33 mouse cellular contexts compared by ENCODE assay signal in genomic region chr14:12299654-12300053, GRCm38 (mm10). TPM values are rescaled to one million over a fixed set of nuclear protein-coding genes. Genes with fewer than 3 reads are reported as not detected.
DNase-seq lines count a peak whose midpoint lies in the region; ATAC-seq and TF ChIP-seq lines count a peak whose summit lies in the region.
"Had no signal": no experiment of that assay in that cellular context is flagged by ENCODE, and none has a peak within 500 bp of the region (broad histone marks: within the 10 kb centered on the region; RNA-seq: fewer than 3 reads in every experiment).

No protein-coding gene starts in this region.

- peak; percentile 65 for ATAC-seq in forebrain, embryonic 11.5 days (replicated peaks; ENCODE audit: low FRiP score)
- no peak for ATAC-seq in forebrain, embryonic 16.5 days
- ATAC-seq in midbrain, embryonic 12.5 days (ENCODE audit: low FRiP score, low read depth): peak; percentile 69; the same call in 1 of the 2 replicates
- ATAC-seq in cerebellum, adult (ENCODE audit: insufficient number of reproducible peaks, low FRiP score, low TSS enrichment): no peak
- ATAC-seq: CD4-positive, CD25-positive, alpha-beta regulatory T cell, adult 4 months; intestine, postnatal 0 days; liver, embryonic 12.5 days; liver, postnatal 0 days had no signal

- H3K4me2 ChIP-seq in forebrain, embryonic 11.5 days (ENCODE audit: low read depth, low read length, severe bottlenecking): no peak overlapping the region
- no peak overlapping the region for H3K4me2 ChIP-seq in forebrain, embryonic 16.5 days (ENCODE audit: low read length)
- no peak overlapping the region for H3K4me2 ChIP-seq in midbrain, embryonic 12.5 days (replicated peaks)
- H3K4me2 ChIP-seq: hindbrain, embryonic 13.5 days; liver, embryonic 12.5 days; neural tube, embryonic 13.5 days had no signal

- H3K4me1 ChIP-seq in forebrain, embryonic 11.5 days (replicated peaks; ENCODE audit: control insufficient read depth, insufficient read depth, low read length): peaks cover 3% of the 10 kb centered on the region; the same call in 1 of the 2 replicates
- peaks cover 6% of the 10 kb centered on the region for H3K4me1 ChIP-seq in forebrain, embryonic 16.5 days (replicated peaks; ENCODE audit: control insufficient read depth, insufficient read depth, low read length)
- H3K4me1 ChIP-seq in midbrain, embryonic 12.5 days: peaks cover 6% of the 10 kb centered on the region
- H3K4me1 ChIP-seq in midbrain, embryonic 10.5 days: peaks cover 9% of the 10 kb centered on the region
- H3K4me1 ChIP-seq: heart, embryonic 10.5 days; hindbrain, embryonic 13.5 days; liver, embryonic 12.5 days; neural tube, embryonic 13.5 days had no signal

- H3K27ac ChIP-seq in forebrain, embryonic 11.5 days (ENCODE audit: low read depth, low read length): no peak overlapping the region
- no peak overlapping the region for H3K27ac ChIP-seq in forebrain, embryonic 16.5 days (ENCODE audit: low read length)
- H3K27ac ChIP-seq in midbrain, embryonic 12.5 days (replicated peaks): no peak overlapping the region
- no peak overlapping the region for H3K27ac ChIP-seq in midbrain, embryonic 10.5 days (replicated peaks)
- H3K27ac ChIP-seq: heart, embryonic 10.5 days; hindbrain, embryonic 13.5 days; liver, embryonic 12.5 days; neural tube, embryonic 13.5 days had no signal

- H3K9me3 ChIP-seq in forebrain, embryonic 11.5 days (ENCODE audit: control insufficient read depth, low read length): no peaks in the 10 kb centered on the region
- no peaks in the 10 kb centered on the region for H3K9me3 ChIP-seq in forebrain, embryonic 16.5 days (ENCODE audit: control insufficient read depth, low read length)
- H3K9me3 ChIP-seq in midbrain, embryonic 12.5 days: no peaks in the 10 kb centered on the region
- H3K9me3 ChIP-seq in midbrain, embryonic 10.5 days (replicated peaks): no peaks in the 10 kb centered on the region
- H3K9me3 ChIP-seq: heart, embryonic 10.5 days; hindbrain, embryonic 13.5 days; liver, embryonic 12.5 days; megakaryocyte, embryonic 14.5 days; neural tube, embryonic 13.5 days had no signal

- no peak for TF ChIP-seq POLR2A in brain, embryonic 14.5 days (IDR thresholded peaks at IDR 0.05; ENCODE audit: borderline replicate concordance, extremely low read depth, insufficient read depth, insufficient read length, poor library complexity, severe bottlenecking)

- no peaks in the 10 kb centered on the region for H3K27me3 ChIP-seq in forebrain, embryonic 11.5 days (ENCODE audit: control insufficient read depth, insufficient read depth, low read length)
- no peaks in the 10 kb centered on the region for H3K27me3 ChIP-seq in forebrain, embryonic 16.5 days (replicated peaks; ENCODE audit: control insufficient read depth, insufficient read depth, low read length)
- no peaks in the 10 kb centered on the region for H3K27me3 ChIP-seq in midbrain, embryonic 12.5 days
- no peaks in the 10 kb centered on the region for H3K27me3 ChIP-seq in midbrain, embryonic 10.5 days (ENCODE audit: low read depth, poor library complexity, severe bottlenecking)
- H3K27me3 ChIP-seq: hindbrain, embryonic 13.5 days; liver, embryonic 12.5 days; megakaryocyte, embryonic 14.5 days; neural tube, embryonic 13.5 days had no signal

- no peak overlapping the region for H3K9ac ChIP-seq in forebrain, embryonic 11.5 days (ENCODE audit: low read length)
- no peak overlapping the region for H3K9ac ChIP-seq in forebrain, embryonic 16.5 days (replicated peaks; ENCODE audit: low read depth, low read length)
- H3K9ac ChIP-seq in midbrain, embryonic 12.5 days (replicated peaks): no peak overlapping the region
- H3K9ac ChIP-seq: hindbrain, embryonic 13.5 days; liver, embryonic 12.5 days; liver, postnatal 0 days; neural tube, embryonic 13.5 days had no signal

- 20% methylated on average over 6 of the region's 6 CpGs for WGBS in forebrain, embryonic 11.5 days
- 24% methylated on average over 6 of the region's 6 CpGs for WGBS in forebrain, embryonic 16.5 days
- WGBS in midbrain, embryonic 12.5 days: 43% methylated on average over 6 of the region's 6 CpGs
- 46% methylated on average over 6 of the region's 6 CpGs for WGBS in midbrain, embryonic 10.5 days

- no peak for TF ChIP-seq CTCF in brain, embryonic 14.5 days (IDR thresholded peaks at IDR 0.05; ENCODE audit: borderline replicate concordance, extremely low read depth, insufficient read depth, insufficient read length)

- DNase-seq in forebrain, embryonic 11.5 days (ENCODE audit: low spot score): peak; percentile 60
- DNase-seq in midbrain, embryonic 10.5 days (ENCODE audit: low spot score): no peak
- DNase-seq in brain, embryonic 14.5 days (ENCODE audit: low read depth): peak; percentile 72
- DNase-seq in cerebellum, postnatal 14 days: no peak
- DNase-seq: adrenal gland, adult 8-10 months; cerebellum, adult 11-12 months; gastrocnemius, postnatal 14 days; heart, postnatal 36 days; kidney, adult 9 months; kidney, postnatal 10 days; layer of hippocampus, postnatal 36 days; left cerebral cortex, postnatal 4 days; liver, postnatal 0 days; lung, postnatal 4 days; right cerebral cortex, postnatal 25 days; spleen, adult 18-20 months; thymus, postnatal 14 days had no signal

- H3K36me3 ChIP-seq in forebrain, embryonic 11.5 days (ENCODE audit: control insufficient read depth, insufficient read depth, low read length): no peaks in the 10 kb centered on the region
- no peaks in the 10 kb centered on the region for H3K36me3 ChIP-seq in forebrain, embryonic 16.5 days (ENCODE audit: control insufficient read depth, insufficient read depth)
- H3K36me3 ChIP-seq in midbrain, embryonic 12.5 days: no peaks in the 10 kb centered on the region
- H3K36me3 ChIP-seq in midbrain, embryonic 10.5 days: no peaks in the 10 kb centered on the region

- H3K4me3 ChIP-seq in forebrain, embryonic 11.5 days (ENCODE audit: low read depth, low read length): no peak overlapping the region
- no peak overlapping the region for H3K4me3 ChIP-seq in forebrain, embryonic 16.5 days (replicated peaks; ENCODE audit: low read length)
- H3K4me3 ChIP-seq in midbrain, embryonic 12.5 days: no peak overlapping the region
- no peak overlapping the region for H3K4me3 ChIP-seq in midbrain, embryonic 10.5 days
- H3K4me3 ChIP-seq: erythroblast, embryonic 14.5 days; heart, embryonic 10.5 days; hindbrain, embryonic 13.5 days; liver, embryonic 12.5 days; megakaryocyte, embryonic 14.5 days; neural tube, embryonic 13.5 days had no signal

RNA-seq across cellular contexts. Expression of gene 3830406C13Rik, which starts 15.7 kb away (rescaled TPM):
- 30.0 and 35.2 TPM in 2 replicates for polyA plus RNA-seq in forebrain, embryonic 11.5 days (2014; fragmentation: Nextera tagmentation; extraction: Ambion mirVana)
- 46.6 and 50.5 TPM in 2 replicates for polyA plus RNA-seq in forebrain, embryonic 16.5 days (2015; fragmentation: Nextera tagmentation; extraction: Ambion mirVana)
- polyA plus RNA-seq in midbrain, embryonic 12.5 days (2016; fragmentation: Nextera tagmentation; extraction: Ambion mirVana): 27.9 and 29.7 TPM in 2 replicates
- 25.1 and 25.5 TPM in 2 replicates for polyA plus RNA-seq in midbrain, embryonic 10.5 days (2016; fragmentation: Nextera tagmentation; extraction: Ambion mirVana)
- polyA plus RNA-seq in brain, embryonic 14.5 days (2012; rRNA removed): 17.2 and 20.8 TPM in 2 replicates

RNA-seq across cellular contexts. Expression of gene Gm49355, which starts 15.9 kb away (rescaled TPM):
- 0.23 TPM in 1 of 2 replicates, not detected in the other for polyA plus RNA-seq in forebrain, embryonic 11.5 days (2014; fragmentation: Nextera tagmentation; extraction: Ambion mirVana)
- 0.25 and 0.29 TPM in 2 replicates for polyA plus RNA-seq in forebrain, embryonic 16.5 days (2015; fragmentation: Nextera tagmentation; extraction: Ambion mirVana)
- polyA plus RNA-seq in midbrain, embryonic 12.5 days (2016; fragmentation: Nextera tagmentation; extraction: Ambion mirVana): 0.08 and 0.10 TPM in 2 replicates
- polyA plus RNA-seq in midbrain, embryonic 10.5 days (2016; fragmentation: Nextera tagmentation; extraction: Ambion mirVana): 0.06 and 0.09 TPM in 2 replicates
- polyA plus RNA-seq in brain, embryonic 14.5 days (2012; rRNA removed): 0.19 and 0.44 TPM in 2 replicates
- polyA plus RNA-seq: embryonic facial prominence, embryonic 14.5 days; erythroblast, embryonic 14.5 days; hindbrain, embryonic 13.5 days; neural tube, embryonic 13.5 days had no signal

RNA-seq across cellular contexts. Expression of gene Fezf2, which starts 48.3 kb away (rescaled TPM):
- 47.5 and 51.5 TPM in 2 replicates for polyA plus RNA-seq in forebrain, embryonic 11.5 days (2014; fragmentation: Nextera tagmentation; extraction: Ambion mirVana)
- 85.1 and 93.0 TPM in 2 replicates for polyA plus RNA-seq in forebrain, embryonic 16.5 days (2015; fragmentation: Nextera tagmentation; extraction: Ambion mirVana)
- polyA plus RNA-seq in midbrain, embryonic 12.5 days (2016; fragmentation: Nextera tagmentation; extraction: Ambion mirVana): 2.9 and 7.7 TPM in 2 replicates
- 5.0 and 9.8 TPM in 2 replicates for polyA plus RNA-seq in midbrain, embryonic 10.5 days (2016; fragmentation: Nextera tagmentation; extraction: Ambion mirVana)
- 16.5 and 79.1 TPM in 2 replicates for polyA plus RNA-seq in brain, embryonic 14.5 days (2012; rRNA removed)
- polyA plus RNA-seq: CD4-positive, CD25-positive, alpha-beta regulatory T cell, adult 4 months; embryonic facial prominence, embryonic 14.5 days; erythroblast, embryonic 14.5 days; heart, embryonic 10.5 days; intestine, postnatal 0 days; large intestine, adult 2 months; liver, embryonic 12.5 days; liver, postnatal 0 days; lung, embryonic 16.5 days; neural tube, embryonic 13.5 days; stomach, embryonic 16.5 days; urinary bladder, adult 2 months had no signal

Comparison
In these comparisons a context has a peak if more than half of its experiments do, and no peak if none do; other contexts are left out.
1. ATAC-seq: peak in forebrain, embryonic 11.5 days (single experiment) and midbrain, embryonic 12.5 days (single experiment); none in forebrain, embryonic 16.5 days (single experiment) and cerebellum, adult (single experiment).
2. DNase-seq: peak in forebrain, embryonic 11.5 days (single experiment) and brain, embryonic 14.5 days (single experiment); none in midbrain, embryonic 10.5 days (single experiment) and cerebellum, postnatal 14 days (0 of 2).